Mouse (Mus musculus): ENCODE data around the gene Tubgcp5. TPM values are rescaled to one million over a fixed set of nuclear protein-coding genes. Genes with fewer than 3 reads are reported as not detected.
A peak's percentile ranks its signal among the peaks of the same experiment; 100 is the strongest.
"Not testable (repeated sequence)": the region's sequence is repeated elsewhere in the genome, so short reads cannot be mapped to it uniquely, and the experiment has no call there.

The Tubgcp5 gene
- total RNA-seq (2015; ENCODE audit: low replicate concordance) (14.7 and 24.5 TPM in 2 replicates), total RNA-seq (2017; ENCODE audit: low replicate concordance) (14.5 and 17.3 TPM in 2 replicates)

DNA sequence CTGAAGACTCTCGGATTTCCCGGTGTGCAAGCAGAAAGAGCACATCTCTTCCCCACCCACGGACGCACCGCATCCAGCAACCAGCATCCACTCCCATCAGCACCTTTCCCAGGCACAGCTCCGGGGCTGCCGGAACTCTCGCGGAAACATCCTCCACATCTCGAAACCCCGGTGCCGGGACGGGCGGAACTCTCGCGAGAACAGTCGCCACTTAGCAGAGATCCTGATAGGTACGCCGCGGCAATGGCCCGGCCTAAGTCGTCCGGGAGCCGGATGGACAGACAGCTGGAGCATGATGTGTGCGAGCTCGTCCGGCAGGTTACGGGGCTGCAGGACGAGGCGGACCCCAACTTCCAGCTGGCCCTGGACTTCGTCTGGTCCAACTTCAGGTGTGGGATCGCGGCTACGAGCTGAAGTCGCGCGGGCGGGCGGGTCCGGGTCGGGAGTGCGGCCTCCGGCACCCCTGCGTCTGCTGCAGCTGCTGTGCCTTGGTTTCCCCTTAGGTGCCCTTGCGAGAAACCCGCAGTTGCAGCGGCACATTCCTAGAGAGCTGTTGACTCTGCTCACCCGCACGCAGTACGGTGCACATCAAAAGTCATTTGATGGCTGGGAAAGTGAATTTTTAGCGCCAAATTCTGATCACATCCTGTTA, at the start of gene Tubgcp5:
Gene Tubgcp5 (plus strand): TSS at position 203 of the 652 bp plus-strand sequence.
- ATAC-seq (replicated peaks; ENCODE audit: low FRiP score, poor library complexity, severe bottlenecking), result peak; percentile 99

DNA sequence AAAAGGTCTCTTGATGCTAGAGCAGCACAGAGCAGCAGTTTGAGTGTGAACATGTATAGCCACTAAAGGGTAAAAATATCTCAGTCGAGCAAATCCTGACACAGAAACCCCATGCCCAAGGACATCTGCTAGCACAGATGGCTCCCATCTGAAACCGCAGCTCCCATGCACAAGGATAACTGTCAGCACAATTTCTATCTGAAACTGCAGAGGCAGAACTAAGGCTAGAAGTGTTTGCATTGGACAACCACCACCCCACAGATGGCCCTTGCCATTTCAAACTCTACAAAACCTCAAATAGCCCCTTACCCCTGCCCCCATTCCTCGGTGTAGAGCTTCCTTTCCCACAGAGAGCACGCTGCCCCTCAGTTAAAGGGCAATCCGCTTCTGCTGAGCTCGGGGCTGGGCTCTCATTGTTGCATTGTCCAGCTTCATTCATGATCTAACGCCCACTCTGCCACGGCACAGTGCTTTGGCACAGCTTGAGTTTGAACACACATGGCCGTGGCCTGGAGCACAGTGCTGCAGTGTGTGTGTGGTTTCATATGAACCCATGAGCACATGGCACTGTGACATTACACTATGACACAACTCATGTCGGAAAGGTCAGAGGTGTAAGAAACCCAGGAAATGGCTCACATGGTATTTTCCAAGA, 49.3 kb upstream of the Tubgcp5 start:
- no peak for ATAC-seq (replicated peaks; ENCODE audit: low FRiP score, poor library complexity, severe bottlenecking)

DNA sequence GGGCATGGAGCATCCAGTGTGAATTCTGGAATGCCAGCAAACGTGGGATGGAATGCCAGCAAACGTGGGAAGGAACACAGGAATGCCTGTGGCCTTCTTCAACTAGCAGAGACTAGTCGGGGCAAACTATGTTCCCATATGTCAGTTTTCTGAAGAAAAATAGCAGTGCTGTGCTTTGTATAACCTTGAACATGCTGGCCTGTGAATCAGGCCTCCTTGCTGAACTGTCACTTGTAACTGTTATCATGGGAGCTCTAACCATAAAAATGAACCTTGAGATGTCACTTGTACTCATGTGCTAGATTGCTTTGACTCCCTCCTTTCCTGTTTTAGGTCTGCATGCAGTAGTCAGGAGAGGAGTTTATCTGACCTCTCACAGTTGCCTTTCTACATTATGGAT, 43.1 kb upstream of the Tubgcp5 start:
- no peak for ATAC-seq (replicated peaks; ENCODE audit: low FRiP score, poor library complexity, severe bottlenecking)

DNA sequence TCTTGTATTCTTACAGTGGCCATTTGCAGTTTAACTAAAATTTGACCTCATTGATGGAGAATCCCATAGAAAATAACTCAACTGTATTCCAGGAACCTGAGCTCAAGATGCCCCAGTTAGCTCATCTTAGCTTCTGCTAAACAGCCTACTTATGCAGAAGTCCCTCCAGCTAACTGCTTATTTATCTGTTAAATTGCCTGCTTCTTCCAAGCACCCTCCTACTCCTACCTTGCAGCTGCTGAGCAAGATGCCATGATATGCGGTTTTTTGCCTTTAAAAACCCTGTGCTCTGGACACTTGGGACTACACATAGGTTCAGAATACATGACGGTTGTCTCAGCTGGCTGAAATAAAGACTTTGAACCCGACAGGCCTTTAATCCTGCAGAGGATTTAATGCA, 34.6 kb upstream of the Tubgcp5 start:
- no peak for ATAC-seq (replicated peaks; ENCODE audit: low FRiP score, poor library complexity, severe bottlenecking)

GRCm38 (mm10) chr7:55767926-55768325, 26.0 kb upstream of the Tubgcp5 start, which contains the start of gene Siglech:
Gene Siglech, plus strand, starts transcription at chr7:55768178.
- no peak for ATAC-seq (replicated peaks; ENCODE audit: low FRiP score, poor library complexity, severe bottlenecking)

- no peak for ATAC-seq (replicated peaks; ENCODE audit: low FRiP score, poor library complexity, severe bottlenecking)
Observed at GRCm38 (mm10) chr7:55780011-55780410, 13.9 kb upstream of the Tubgcp5 start.

GRCm38 (mm10) chr7:55782493-55782892, 11.5 kb upstream of the Tubgcp5 start:
- ATAC-seq (replicated peaks; ENCODE audit: low FRiP score, poor library complexity, severe bottlenecking), result no peak

GRCm38 (mm10) chr7:55784580-55784979, 9.4 kb upstream of the Tubgcp5 start:
- ATAC-seq (replicated peaks; ENCODE audit: low FRiP score, poor library complexity, severe bottlenecking), result no peak

- ATAC-seq (replicated peaks; ENCODE audit: low FRiP score, poor library complexity, severe bottlenecking), result not testable (repeated sequence)
Observed at GRCm38 (mm10) chr7:55790586-55790985, 3.4 kb upstream of the Tubgcp5 start.

DNA sequence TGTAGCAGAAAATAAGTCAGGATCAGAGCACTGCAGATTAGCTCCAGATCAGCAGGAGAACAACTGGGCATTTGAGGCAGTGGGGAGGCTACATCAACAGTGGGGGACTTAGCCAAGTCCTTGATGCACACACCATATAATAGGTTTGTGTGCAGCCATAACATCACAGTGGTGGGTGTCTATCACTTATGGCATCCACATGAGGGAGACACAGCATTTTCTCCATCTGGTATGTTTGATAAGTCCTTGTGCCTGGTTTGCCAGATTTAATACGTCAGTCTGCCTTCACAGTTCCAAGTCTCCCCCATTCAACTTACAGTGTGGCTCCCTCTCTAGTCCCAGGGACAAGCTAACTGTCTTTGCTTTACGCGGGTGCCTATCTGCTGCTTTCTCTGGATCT, 1.7 kb upstream of the Tubgcp5 start:
- ATAC-seq (replicated peaks; ENCODE audit: low FRiP score, poor library complexity, severe bottlenecking), result no peak

DNA sequence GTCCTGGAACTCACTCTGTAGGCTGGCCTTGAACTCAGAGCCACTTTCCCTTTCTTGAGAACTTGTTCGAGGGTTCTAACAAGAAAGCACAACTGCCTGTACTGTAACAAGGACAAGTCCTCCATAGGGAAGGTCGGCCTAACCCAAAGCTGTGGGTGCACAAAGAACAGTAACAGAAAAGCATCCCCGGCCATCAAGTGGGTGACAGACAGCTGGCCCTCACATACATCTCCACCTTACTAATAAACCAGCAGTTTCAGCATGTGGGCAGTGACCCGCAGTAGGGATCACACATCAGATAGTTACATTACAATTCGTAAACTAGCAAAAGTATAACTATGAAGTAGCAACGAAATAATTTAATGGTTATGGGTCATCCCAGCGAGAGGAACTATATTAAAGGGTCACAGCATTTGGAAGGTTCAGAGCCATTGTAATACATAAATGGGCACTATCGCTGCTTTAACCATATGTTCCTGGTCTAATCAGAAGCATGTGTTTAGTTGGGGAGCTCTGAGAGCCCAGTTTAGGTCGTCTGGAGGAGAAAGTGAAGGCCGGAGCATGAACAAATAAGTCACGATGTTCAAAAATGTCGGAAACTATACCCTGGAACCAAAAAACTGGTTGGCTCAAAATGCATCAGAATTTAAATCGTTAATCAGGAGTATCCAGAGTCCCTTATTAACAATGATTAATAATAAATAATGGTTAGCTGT, 560 bp upstream of the Tubgcp5 start:
- no peak for ATAC-seq (replicated peaks; ENCODE audit: low FRiP score, poor library complexity, severe bottlenecking)

DNA sequence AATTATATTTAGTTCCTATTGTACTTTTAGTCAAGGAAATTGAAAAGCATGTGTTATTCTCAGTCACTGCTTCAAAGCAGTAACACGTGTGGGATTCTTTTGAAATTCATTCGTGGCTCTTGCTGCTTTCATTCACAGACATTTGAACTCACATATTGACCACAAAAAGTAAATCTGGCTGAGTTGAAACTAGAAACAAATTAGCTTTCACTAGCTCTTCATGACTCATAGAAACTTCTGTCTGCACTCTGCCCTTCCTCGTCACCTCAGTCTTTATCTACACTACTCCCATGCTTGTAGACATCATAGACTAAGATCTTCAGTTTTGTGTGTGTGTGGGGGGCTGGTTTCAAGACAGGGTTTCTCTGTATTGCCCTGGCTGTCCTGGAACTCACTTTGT, 6.0 kb downstream of the Tubgcp5 start:
- no peak for ATAC-seq (replicated peaks; ENCODE audit: low FRiP score, poor library complexity, severe bottlenecking)

GRCm38 (mm10) chr7:55809967-55810366, 16.0 kb downstream of the Tubgcp5 start:
- no peak for ATAC-seq (replicated peaks; ENCODE audit: low FRiP score, poor library complexity, severe bottlenecking)

DNA sequence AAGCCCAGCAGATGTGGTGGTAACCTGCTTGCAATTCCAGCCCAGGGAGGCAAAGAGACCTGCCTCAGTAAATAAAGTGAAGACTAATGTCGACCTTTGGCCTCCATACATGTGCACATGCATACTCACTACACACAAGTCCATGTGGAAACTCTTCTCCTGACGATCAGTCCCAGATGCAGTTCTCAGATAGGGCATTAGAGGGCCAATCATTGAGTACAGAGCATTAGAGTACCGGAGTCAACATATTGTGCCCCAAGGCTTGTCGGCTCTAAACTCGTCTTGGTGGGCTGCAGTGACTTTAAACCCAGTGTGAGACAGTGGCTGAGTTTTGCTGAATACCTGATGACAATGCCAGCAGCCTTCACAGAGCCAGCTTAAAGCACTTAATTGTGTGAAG, 30.5 kb downstream of the Tubgcp5 start:
- ATAC-seq (replicated peaks; ENCODE audit: low FRiP score, poor library complexity, severe bottlenecking), result no peak

- ATAC-seq (replicated peaks; ENCODE audit: low FRiP score, poor library complexity, severe bottlenecking), result no peak
Observed at GRCm38 (mm10) chr7:55827551-55827950, 33.6 kb downstream of the Tubgcp5 start.

DNA sequence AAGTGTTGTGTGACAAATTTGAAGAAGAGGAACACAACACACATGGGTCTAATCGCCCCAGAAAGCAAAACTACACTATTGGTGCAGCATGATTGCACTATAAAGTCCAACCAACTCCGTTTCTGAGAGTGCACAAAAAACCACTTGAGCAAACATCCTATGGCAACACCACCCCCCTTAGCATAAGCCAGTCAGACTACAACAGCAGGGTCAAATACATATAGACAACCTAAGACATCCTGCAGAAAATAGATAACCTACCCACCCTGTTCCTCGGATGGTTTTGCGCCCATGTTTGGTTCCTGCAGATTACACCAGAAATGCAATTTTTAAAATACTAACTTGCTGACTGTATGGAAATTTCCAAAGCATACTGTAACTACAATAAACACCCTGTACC, 42.9 kb downstream of the Tubgcp5 start:
- no peak for ATAC-seq (replicated peaks; ENCODE audit: low FRiP score, poor library complexity, severe bottlenecking)

- no peak for ATAC-seq (replicated peaks; ENCODE audit: low FRiP score, poor library complexity, severe bottlenecking)
Observed at GRCm38 (mm10) chr7:55841445-55841844, 47.5 kb downstream of the Tubgcp5 start, which contains the start of gene Cyfip1. Gene Cyfip1, plus strand, starts transcription at chr7:55841745.

DNA sequence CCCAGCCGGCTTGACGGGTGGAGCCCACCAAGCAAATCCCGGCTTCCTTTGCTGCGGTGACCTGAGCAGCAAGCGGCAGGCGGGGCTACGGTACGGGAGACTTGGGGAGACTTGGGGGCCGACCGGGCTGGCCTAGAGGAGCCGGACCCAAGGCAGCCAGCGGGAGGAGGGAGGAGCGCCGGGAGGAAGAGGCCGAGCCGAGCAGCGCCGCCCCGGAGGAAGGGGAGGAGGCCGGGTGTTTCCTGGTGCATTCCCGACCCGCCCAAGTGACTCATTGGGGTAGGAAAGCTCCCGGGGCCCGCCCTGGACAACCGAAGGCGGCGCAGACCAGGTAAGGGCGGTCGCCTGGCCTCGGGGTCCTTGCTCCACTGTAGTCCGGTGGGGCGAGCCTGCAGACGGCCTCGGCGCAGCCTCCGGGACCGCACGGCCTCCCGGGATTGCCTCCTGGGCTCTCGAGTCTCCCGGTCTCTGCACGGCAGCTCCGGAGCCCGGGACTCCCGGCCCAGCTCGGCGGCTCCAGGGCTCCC, 48.1 kb downstream of the Tubgcp5 start:
- peak; percentile 95 for ATAC-seq (replicated peaks; ENCODE audit: low FRiP score, poor library complexity, severe bottlenecking)

DNA sequence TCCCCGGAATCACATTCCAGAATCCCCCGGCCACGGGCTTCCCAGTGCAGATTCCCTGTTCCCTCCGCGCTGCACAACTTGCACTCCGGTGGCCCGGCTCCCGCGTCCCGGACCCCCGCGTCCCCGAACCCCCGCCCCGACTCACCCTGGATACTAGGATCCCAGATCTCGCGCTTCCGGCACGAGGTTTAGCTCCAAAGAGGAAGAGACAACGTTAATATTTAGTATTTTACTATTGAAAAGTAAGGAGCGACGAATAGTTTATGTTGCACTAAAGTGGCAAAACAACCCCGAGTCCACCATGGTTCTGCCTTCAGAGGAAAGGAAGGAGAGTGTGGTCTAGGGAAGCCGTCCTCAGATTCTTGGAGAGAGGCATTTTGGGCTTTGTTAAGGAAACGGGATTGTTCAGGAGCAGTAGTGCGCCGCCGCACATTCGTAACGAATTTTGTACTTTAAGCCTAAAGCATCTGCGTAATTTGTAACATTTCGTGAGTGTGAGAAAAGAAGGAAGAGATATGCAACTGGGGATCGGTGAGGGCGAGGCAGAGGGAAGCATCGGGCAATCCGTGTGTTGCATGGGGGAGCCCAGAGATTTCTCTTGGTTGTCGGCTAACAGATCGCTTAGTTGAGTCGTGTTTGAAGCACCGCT, 48.7 kb downstream of the Tubgcp5 start:
- ATAC-seq (replicated peaks; ENCODE audit: low FRiP score, poor library complexity, severe bottlenecking), result no peak

Measured in erythroid progenitor cell, adult 5-6 weeks (primary cell).